In the genomic region with DNA sequence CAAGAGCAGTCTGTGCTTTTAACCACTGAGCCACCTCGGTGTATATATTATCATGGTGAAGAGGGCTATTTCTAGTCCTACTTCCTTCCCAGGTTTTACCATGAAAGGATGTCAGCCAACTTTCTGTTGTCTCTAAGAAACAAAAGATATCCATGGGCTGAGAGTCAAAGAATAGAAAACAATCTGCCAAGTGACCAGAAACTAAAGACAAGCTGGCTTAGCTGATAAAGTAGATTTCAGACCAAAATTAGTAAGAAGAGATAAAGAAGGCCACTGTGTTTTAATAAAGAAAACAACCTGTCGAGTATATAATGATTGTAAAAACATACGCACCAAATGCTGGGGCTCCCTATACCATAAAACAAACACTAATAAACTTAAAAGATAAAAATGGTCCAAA, we compare ENCODE assay signal across 26 mouse cellular contexts.
"Had no signal": no experiment of that assay in that cellular context is flagged by ENCODE, and none has a peak within 500 bp of the region (broad histone marks: within the 10 kb centered on the region; RNA-seq: fewer than 3 reads in every experiment).

No protein-coding gene starts in this region.

- H3K9ac ChIP-seq: heart, embryonic 13.5 days; hindbrain, embryonic 12.5 days; hindbrain, embryonic 14.5 days; intestine, embryonic 15.5 days; limb, embryonic 13.5 days; limb, embryonic 15.5 days; liver, embryonic 13.5 days; liver, embryonic 15.5 days had no signal

- DNase-seq: gastrocnemius, adult 2 months; gastrocnemius, postnatal 10 days; gastrocnemius, postnatal 25 days; heart, postnatal 10 days; heart, postnatal 4 days; kidney, adult 18-20 months; kidney, adult 8-10 months; kidney, postnatal 14 days; kidney, postnatal 36 days; layer of hippocampus, adult 9-11 months; layer of hippocampus, postnatal 36 days; left cerebral cortex, postnatal 4 days; liver, embryonic 13.5 days; lung, adult 18-20 months had no signal

- H3K4me2 ChIP-seq: heart, embryonic 13.5 days; hindbrain, embryonic 12.5 days; hindbrain, embryonic 14.5 days; intestine, embryonic 15.5 days; limb, embryonic 13.5 days; limb, embryonic 15.5 days; liver, embryonic 13.5 days; liver, embryonic 15.5 days had no signal

- ATAC-seq: hindbrain, embryonic 16.5 days; inflammation-experienced regulatory T-cells, adult 6 months; intestine, embryonic 15.5 days; intestine, postnatal 0 days had no signal

- H3K4me1 ChIP-seq: hindbrain, embryonic 10.5 days; hindbrain, embryonic 12.5 days; intestine, embryonic 15.5 days; limb, embryonic 13.5 days; limb, embryonic 15.5 days; liver, embryonic 13.5 days; liver, embryonic 15.5 days had no signal

- H3K9me3 ChIP-seq: heart, embryonic 13.5 days; hindbrain, embryonic 10.5 days; hindbrain, embryonic 12.5 days; intestine, embryonic 15.5 days; limb, embryonic 13.5 days; limb, embryonic 15.5 days; liver, embryonic 13.5 days; liver, embryonic 15.5 days had no signal

- H3K4me3 ChIP-seq: gastrocnemius, adult 2 months; heart, embryonic 13.5 days; hindbrain, embryonic 10.5 days; hindbrain, embryonic 12.5 days; intestine, embryonic 15.5 days; limb, embryonic 13.5 days; limb, embryonic 15.5 days; liver, embryonic 13.5 days; liver, embryonic 15.5 days had no signal

- H3K36me3 ChIP-seq: heart, embryonic 13.5 days; hindbrain, embryonic 10.5 days; hindbrain, embryonic 12.5 days; intestine, embryonic 15.5 days; limb, embryonic 13.5 days; limb, embryonic 15.5 days; liver, embryonic 13.5 days; liver, embryonic 15.5 days had no signal

- H3K27ac ChIP-seq: gastrocnemius, adult 2 months; heart, embryonic 13.5 days; hindbrain, embryonic 10.5 days; hindbrain, embryonic 12.5 days; hindbrain, embryonic 14.5 days; intestine, embryonic 15.5 days; kidney, postnatal 0 days; limb, embryonic 13.5 days; limb, embryonic 15.5 days; liver, embryonic 13.5 days; liver, embryonic 15.5 days had no signal

- H3K27me3 ChIP-seq: hindbrain, embryonic 12.5 days; intestine, embryonic 15.5 days; limb, embryonic 13.5 days; limb, embryonic 15.5 days; liver, embryonic 13.5 days; liver, embryonic 15.5 days had no signal
